Mouse (Mus musculus): ENCODE measurements around the gene Spef2.
"Not testable (repeated sequence)": the region's sequence is repeated elsewhere in the genome, so short reads cannot be mapped to it uniquely, and the experiment has no call there.

Gene Spef2

DNA sequence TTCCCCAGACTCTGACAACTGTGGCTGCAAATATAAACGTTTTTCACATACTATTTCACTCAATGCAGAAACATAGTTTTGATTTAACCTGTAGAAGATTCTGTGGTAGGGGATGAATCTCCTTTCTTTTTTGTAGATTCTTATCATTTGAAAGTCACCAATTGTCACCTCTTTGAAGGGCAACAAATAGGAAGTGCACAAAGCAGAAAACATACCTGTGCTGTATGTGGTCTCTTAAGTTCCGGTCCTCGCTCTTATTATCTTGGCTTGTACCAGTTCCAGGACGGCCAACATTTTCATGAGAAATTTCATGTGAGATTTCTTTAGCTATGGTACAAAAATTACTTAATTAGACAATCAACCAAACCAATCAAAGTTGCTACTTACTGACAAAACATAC is 80.1 kb downstream of the Spef2 start:
- DNase-seq = no peak

- not testable (repeated sequence) for DNase-seq
Measured at GRCm38 (mm10) chr15:9664948-9665347, 83.7 kb downstream of the Spef2 start.

DNA sequence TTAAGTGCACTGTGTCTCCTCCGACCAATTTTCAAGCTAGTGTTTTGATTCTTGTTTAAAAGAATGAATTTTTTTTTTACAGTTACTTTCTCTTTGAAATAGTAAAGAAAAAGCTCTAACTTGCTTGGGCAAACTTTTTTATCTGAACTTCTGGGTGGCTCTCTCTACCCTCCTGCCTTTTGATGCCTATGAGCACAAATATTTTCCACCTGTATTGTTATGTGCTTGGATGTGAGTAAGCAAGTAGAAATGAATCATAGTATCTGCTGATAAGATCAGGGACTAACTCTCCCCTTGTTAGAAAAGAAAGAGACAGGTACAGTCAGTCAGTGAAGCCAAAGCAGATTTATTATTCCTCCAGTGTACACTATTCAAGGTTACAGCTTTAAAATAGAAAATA is 87.5 kb downstream of the Spef2 start:
- DNase-seq = no peak

GRCm38 (mm10) chr15:9634471-9634870 is 114.2 kb downstream of the Spef2 start:
- no peak for DNase-seq

DNA sequence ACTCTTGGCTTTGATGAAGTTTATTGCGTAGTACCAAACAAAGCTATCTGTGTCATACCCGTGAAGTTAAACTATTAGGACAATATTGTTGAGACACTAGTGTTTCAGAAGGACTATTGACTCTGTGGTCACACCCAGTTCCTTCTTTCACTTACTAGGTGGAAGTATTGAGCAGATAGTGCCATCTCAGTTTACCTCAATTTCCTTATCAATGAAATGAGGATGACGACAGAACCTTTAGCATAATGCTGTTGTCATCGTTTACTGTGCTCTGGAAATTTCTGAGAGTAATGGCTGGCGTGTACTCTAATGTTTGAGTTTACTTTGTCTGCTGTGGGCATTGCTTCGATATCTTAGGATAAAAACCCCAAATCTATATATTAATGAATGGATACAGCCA is 117.0 kb downstream of the Spef2 start:
- DNase-seq = no peak

DNA sequence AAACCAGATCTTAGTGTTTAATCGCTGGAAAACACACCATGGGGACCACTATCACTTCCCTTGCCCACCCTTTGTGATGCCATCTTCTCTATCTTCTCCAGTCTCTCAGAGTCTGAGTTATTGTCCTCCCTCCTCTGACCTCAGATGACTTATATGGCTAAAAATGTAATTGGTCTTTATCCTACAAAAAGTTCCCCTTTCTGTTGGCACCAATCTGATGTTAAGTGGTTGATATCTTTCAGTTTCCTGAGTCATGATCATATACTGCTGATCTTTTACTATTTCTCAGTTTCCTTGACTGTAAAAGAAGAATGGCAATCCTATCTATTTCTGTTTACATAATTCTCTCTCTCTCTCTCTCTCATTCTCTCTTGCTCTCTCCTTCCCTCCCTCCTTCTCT is 119.0 kb downstream of the Spef2 start:
- no peak for DNase-seq

- no peak for DNase-seq
Measured at GRCm38 (mm10) chr15:9624619-9625018, 124.0 kb downstream of the Spef2 start.

- DNase-seq = no peak
Measured at GRCm38 (mm10) chr15:9608177-9608576, 140.5 kb downstream of the Spef2 start.

DNA sequence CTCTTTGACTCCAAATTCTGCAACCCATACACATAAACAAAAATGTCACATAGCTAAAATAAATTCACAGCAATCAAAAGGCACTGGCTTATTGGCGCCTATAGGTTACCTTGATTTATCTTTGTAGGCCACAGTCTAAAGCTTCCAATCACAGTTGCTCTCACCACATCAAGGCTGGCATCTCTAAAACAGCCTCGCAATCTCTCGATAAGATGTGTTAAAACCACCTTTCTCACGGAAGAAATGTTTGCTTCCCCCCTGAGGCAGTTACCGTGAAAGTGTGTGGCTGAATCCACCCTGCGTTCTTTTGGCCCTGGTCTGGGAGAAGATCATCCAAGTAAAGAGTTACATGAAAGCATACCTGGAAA is 148.6 kb downstream of the Spef2 start:
- DNase-seq = no peak

- DNase-seq = no peak
Measured at GRCm38 (mm10) chr15:9599382-9600087, 149.1 kb downstream of the Spef2 start.

GRCm38 (mm10) chr15:9596298-9597060 is 152.2 kb downstream of the Spef2 start:
- no peak for DNase-seq

GRCm38 (mm10) chr15:9589939-9590338 is 158.7 kb downstream of the Spef2 start:
- no peak for DNase-seq

GRCm38 (mm10) chr15:9580470-9581280 is 168.0 kb downstream of the Spef2 start:
- no peak for DNase-seq

- no peak for DNase-seq
Measured at GRCm38 (mm10) chr15:9577303-9577702, 171.4 kb downstream of the Spef2 start.

DNA sequence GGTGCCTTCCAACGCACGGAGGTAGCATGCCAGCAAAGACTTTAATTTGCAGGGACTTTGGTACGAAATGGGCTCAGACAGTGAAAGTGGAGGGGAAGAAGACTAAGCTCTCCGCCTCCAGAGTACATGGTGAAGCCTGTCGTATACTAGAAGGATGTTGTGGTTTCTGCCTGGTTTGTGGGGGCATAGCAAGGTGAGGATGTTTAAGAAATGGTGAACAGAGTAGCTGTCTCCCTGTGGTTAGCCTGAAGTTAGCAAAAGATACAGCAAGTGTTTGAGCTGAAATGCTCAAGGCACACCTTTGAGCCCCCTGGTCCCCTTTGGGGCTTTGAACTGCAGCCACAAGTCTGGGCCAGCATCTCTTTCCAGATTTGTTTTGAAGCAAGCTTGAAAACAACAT is 173.9 kb downstream of the Spef2 start:
- peak; percentile 14 to 62 for DNase-seq

- DNase-seq = no peak
Measured at GRCm38 (mm10) chr15:9573361-9573760, 175.3 kb downstream of the Spef2 start.

- no peak for DNase-seq
Measured at GRCm38 (mm10) chr15:9572664-9573063, 176.0 kb downstream of the Spef2 start.

GRCm38 (mm10) chr15:9571896-9572295 is 176.8 kb downstream of the Spef2 start:
- DNase-seq = no peak

GRCm38 (mm10) chr15:9567316-9567715 is 181.4 kb downstream of the Spef2 start:
- DNase-seq = no peak

GRCm38 (mm10) chr15:9565396-9565795 is 183.3 kb downstream of the Spef2 start:
- DNase-seq = no peak

GRCm38 (mm10) chr15:9564156-9564555 is 184.5 kb downstream of the Spef2 start:
- DNase-seq = no peak

DNA sequence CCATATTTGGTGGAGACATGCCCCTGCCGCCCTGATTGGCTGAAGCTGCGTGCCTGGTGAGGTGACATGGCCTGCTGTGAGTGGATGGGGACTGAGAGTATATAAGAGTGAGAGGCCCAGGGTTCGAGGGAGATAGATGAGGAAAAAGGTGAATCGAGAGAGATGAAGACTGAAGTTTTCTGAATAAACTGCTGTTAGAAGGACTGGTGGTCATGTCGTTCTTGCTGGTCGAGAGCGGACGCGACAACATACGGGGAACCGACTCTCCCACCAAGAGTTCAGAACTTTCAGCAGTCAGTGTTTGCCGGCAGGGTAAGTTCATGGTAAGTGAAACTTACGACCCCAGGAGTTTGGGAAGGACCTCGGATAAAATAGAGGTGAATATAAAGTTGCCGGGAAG is 191.4 kb downstream of the Spef2 start:
- not testable (repeated sequence) for DNase-seq

- DNase-seq = no peak
Measured at GRCm38 (mm10) chr15:9548951-9549350, 199.7 kb downstream of the Spef2 start.

- DNase-seq = no peak
Measured at GRCm38 (mm10) chr15:9535200-9535599, 213.5 kb downstream of the Spef2 start.
